Mouse (Mus musculus): Measurements from ENCODE around the gene Sh3bp5. TPM values are rescaled to one million over a fixed set of nuclear protein-coding genes. Genes with fewer than 3 reads are reported as not detected.

Gene Sh3bp5
- total RNA-seq, 2 experiments from 2014 or later = 60.0 to 60.9 TPM

GRCm38 (mm10) chr14:31410123-31410724 is 25.7 kb downstream of the Sh3bp5 start:
- DNase-seq = no peak

GRCm38 (mm10) chr14:31408666-31409065 is 27.2 kb downstream of the Sh3bp5 start:
- DNase-seq = no peak

- DNase-seq = peak; percentile 56 to 64
These were observed 27.8 kb downstream of the Sh3bp5 start for GRCm38 (mm10) chr14:31407911-31408604.

- peak in 1 of 2 experiments; percentile 58 for DNase-seq
These were observed 28.7 kb downstream of the Sh3bp5 start for GRCm38 (mm10) chr14:31407208-31407607.

GRCm38 (mm10) chr14:31406154-31406810 is 29.6 kb downstream of the Sh3bp5 start:
- peak in 1 of 2 experiments; percentile 30 for DNase-seq

- DNase-seq = peak in 1 of 2 experiments; percentile 28
These were observed 30.2 kb downstream of the Sh3bp5 start for GRCm38 (mm10) chr14:31405652-31406051.

- DNase-seq = peak in 1 of 2 experiments; percentile 15
These were observed 31.2 kb downstream of the Sh3bp5 start for GRCm38 (mm10) chr14:31404663-31405062.

GRCm38 (mm10) chr14:31403995-31404394 is 31.9 kb downstream of the Sh3bp5 start:
- peak in 1 of 2 experiments; percentile 46 for DNase-seq

- peak in 1 of 2 experiments; percentile 29 for DNase-seq
These were observed 32.3 kb downstream of the Sh3bp5 start for GRCm38 (mm10) chr14:31403556-31403955.

GRCm38 (mm10) chr14:31402693-31403092 is 33.2 kb downstream of the Sh3bp5 start:
- no peak for DNase-seq

GRCm38 (mm10) chr14:31401918-31402427 is 33.9 kb downstream of the Sh3bp5 start:
- no peak for DNase-seq

- peak in 1 of 2 experiments; percentile 52 for DNase-seq
These were observed 35.0 kb downstream of the Sh3bp5 start for GRCm38 (mm10) chr14:31400896-31401295.

- peak in 1 of 2 experiments; percentile 22 for DNase-seq
These were observed 35.6 kb downstream of the Sh3bp5 start for GRCm38 (mm10) chr14:31400246-31400645.

- peak in 1 of 2 experiments; percentile 15 for DNase-seq
These were observed 36.6 kb downstream of the Sh3bp5 start for GRCm38 (mm10) chr14:31399271-31399670.

GRCm38 (mm10) chr14:31398819-31399218 is 37.1 kb downstream of the Sh3bp5 start:
- DNase-seq = no peak

- peak; percentile 71 for DNase-seq
These were observed 37.9 kb downstream of the Sh3bp5 start for GRCm38 (mm10) chr14:31397791-31398595.

GRCm38 (mm10) chr14:31397353-31397752 is 38.5 kb downstream of the Sh3bp5 start:
- no peak for DNase-seq

- DNase-seq = no peak
These were observed 39.5 kb downstream of the Sh3bp5 start for GRCm38 (mm10) chr14:31396428-31396827.

- no peak for DNase-seq
These were observed 40.2 kb downstream of the Sh3bp5 start for GRCm38 (mm10) chr14:31395629-31396199.

- peak; percentile 45 to 59 for DNase-seq
These were observed 40.9 kb downstream of the Sh3bp5 start for GRCm38 (mm10) chr14:31394822-31395532.
